Mouse (Mus musculus): ENCODE data around the gene Malsu1. TPM values are rescaled to one million over a fixed set of nuclear protein-coding genes. Genes with fewer than 3 reads are reported as not detected.

Gene Malsu1
- polyA plus RNA-seq, 1 experiment from 2014 or later = 66.8 TPM

DNA sequence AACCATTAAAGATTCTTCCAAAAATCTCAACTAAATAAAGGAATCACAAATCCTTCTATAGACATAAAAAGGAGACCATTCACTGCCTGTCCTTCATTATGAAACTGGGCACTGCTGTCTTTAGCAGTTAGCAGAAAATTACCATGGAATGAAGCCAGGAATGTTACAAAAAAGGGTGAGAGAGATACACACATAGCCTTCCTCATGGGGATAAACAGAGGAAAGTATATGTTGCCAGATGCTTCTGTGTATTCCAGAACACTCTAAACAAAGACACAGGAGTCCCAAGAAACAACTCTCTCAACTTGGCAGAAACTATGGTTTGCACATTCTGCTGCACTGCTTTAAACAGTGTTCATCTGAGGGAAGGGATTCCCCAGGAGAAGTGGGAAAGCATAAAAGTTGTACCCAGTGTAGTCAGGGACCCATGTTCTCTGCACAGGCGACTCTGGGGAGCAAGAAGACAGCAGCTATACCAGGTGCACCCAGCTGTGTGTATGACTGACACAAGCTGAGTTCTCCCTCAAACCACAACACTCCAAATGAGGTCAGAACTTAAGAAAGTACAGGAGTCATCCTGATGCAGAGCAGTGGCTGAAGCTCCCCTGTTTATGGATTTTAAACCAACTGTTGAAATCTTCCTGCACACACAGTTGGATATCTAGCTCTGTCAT lies 46.0 kb downstream of the Malsu1 start:
- no peak for ATAC-seq
- no peak overlapping the region for H3K9ac ChIP-seq (ENCODE audit: low read depth, low read length)
- no peak overlapping the region for H3K27ac ChIP-seq (ENCODE audit: low read depth, low read length)
- no peak overlapping the region for H3K4me3 ChIP-seq (ENCODE audit: low read length)
- no peaks in the 10 kb centered on the region; the same call in 1 of the 2 replicates for H3K4me1 ChIP-seq (ENCODE audit: control insufficient read depth, insufficient read depth, low read depth, low read length)
- WGBS = 76% methylated on average over 1 of the region's 1 CpGs
- H3K27me3 ChIP-seq (replicated peaks; ENCODE audit: control insufficient read depth, insufficient read depth, low read length) = no peaks in the 10 kb centered on the region
- H3K9me3 ChIP-seq (ENCODE audit: control insufficient read depth, low read length) = 0 out of 2 replicates have a peak, but pooled peaks cover 3% of the 10 kb centered on the region
- H3K36me3 ChIP-seq (ENCODE audit: control insufficient read depth, insufficient read depth, low read length) = no peaks in the 10 kb centered on the region
- no peak overlapping the region for H3K4me2 ChIP-seq (ENCODE audit: low read length)

- 91% methylated on average over 3 of the region's 3 CpGs for WGBS
- H3K4me2 ChIP-seq (ENCODE audit: low read length) = no peak overlapping the region
- 0 out of 2 replicates have a peak, but pooled peaks cover 3% of the 10 kb centered on the region for H3K9me3 ChIP-seq (ENCODE audit: control insufficient read depth, low read length)
- H3K9ac ChIP-seq (ENCODE audit: low read depth, low read length) = no peak overlapping the region
- H3K27ac ChIP-seq (ENCODE audit: low read depth, low read length) = no peak overlapping the region
- H3K36me3 ChIP-seq (ENCODE audit: control insufficient read depth, insufficient read depth, low read length) = no peaks in the 10 kb centered on the region
- no peaks in the 10 kb centered on the region for H3K27me3 ChIP-seq (replicated peaks; ENCODE audit: control insufficient read depth, insufficient read depth, low read length)
- no peak overlapping the region for H3K4me3 ChIP-seq (ENCODE audit: low read length)
- no peak for ATAC-seq
- no peaks in the 10 kb centered on the region; the same call in 1 of the 2 replicates for H3K4me1 ChIP-seq (ENCODE audit: control insufficient read depth, insufficient read depth, low read depth, low read length)
These were observed 46.8 kb downstream of the Malsu1 start for GRCm38 (mm10) chr6:49120370-49120769.

DNA sequence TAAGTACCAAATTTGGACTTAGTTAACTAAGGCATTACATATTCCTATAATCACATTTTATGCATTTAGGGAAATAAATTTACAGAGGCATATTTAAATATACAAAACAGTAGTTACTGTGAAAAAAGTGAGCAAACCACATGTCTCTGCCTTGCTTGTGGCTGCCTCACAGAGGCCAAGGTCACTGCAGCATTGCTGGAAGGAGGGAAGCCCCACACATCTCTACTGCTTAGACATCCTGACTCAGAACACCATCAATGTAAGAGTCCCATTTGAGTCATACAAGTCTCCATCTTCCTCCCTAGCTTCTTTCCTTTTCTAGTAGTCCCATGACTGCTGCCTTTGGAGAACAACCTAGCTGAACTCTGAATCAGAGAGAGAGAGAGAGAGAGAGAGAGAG lies 56.7 kb downstream of the Malsu1 start:
- ATAC-seq = no peak

DNA sequence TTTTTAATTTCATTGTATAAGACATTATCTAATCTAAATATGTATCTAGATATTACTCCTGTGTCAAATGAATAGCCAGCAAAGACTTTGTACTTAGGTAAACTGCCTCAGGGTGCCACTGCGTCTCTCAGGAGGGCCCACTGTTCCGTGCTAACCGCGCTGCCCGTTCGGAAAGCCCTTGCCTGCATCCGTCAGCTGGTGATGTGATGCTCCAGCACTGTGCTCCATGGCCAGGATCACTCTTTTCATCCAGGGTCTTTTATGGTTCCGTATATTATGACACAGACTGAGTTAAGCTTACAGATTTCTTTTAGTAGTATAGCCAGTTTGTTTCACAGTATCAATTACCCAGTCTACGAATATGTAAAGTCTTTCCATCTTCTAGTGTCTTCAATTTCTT lies 58.3 kb downstream of the Malsu1 start:
- Histone ChIP-seq H3K36me3 (ENCODE audit: control insufficient read depth, insufficient read depth, low read length) (no peaks in the 10 kb centered on the region), H3K27me3 (replicated peaks; ENCODE audit: control insufficient read depth, insufficient read depth, low read length) (no peaks in the 10 kb centered on the region), H3K4me3 (ENCODE audit: low read length) (no peak overlapping the region), H3K9me3 (ENCODE audit: control insufficient read depth, low read length) (no peaks in the 10 kb centered on the region), H3K4me1 (ENCODE audit: control insufficient read depth, insufficient read depth, low read depth, low read length) (no peaks in the 10 kb centered on the region), H3K9ac (ENCODE audit: low read depth, low read length) (no peak overlapping the region), H3K4me2 (ENCODE audit: low read length) (no peak overlapping the region), H3K27ac (ENCODE audit: low read depth, low read length) (no peak overlapping the region)
- WGBS = 74% methylated on average over 9 of the region's 9 CpGs
- ATAC-seq = no peak

More for the DNA sequence above, 56.7 kb downstream of the Malsu1 start:
- Histone ChIP-seq H3K36me3 (ENCODE audit: control insufficient read depth, insufficient read depth, low read length) (no peaks in the 10 kb centered on the region), H3K9ac (ENCODE audit: low read depth, low read length) (no peak overlapping the region), H3K9me3 (ENCODE audit: control insufficient read depth, low read length) (no peaks in the 10 kb centered on the region), H3K27me3 (replicated peaks; ENCODE audit: control insufficient read depth, insufficient read depth, low read length) (no peaks in the 10 kb centered on the region), H3K27ac (ENCODE audit: low read depth, low read length) (no peak overlapping the region), H3K4me1 (ENCODE audit: control insufficient read depth, insufficient read depth, low read depth, low read length) (no peaks in the 10 kb centered on the region), H3K4me2 (ENCODE audit: low read length) (no peak overlapping the region), H3K4me3 (ENCODE audit: low read length) (no peak overlapping the region)

DNA sequence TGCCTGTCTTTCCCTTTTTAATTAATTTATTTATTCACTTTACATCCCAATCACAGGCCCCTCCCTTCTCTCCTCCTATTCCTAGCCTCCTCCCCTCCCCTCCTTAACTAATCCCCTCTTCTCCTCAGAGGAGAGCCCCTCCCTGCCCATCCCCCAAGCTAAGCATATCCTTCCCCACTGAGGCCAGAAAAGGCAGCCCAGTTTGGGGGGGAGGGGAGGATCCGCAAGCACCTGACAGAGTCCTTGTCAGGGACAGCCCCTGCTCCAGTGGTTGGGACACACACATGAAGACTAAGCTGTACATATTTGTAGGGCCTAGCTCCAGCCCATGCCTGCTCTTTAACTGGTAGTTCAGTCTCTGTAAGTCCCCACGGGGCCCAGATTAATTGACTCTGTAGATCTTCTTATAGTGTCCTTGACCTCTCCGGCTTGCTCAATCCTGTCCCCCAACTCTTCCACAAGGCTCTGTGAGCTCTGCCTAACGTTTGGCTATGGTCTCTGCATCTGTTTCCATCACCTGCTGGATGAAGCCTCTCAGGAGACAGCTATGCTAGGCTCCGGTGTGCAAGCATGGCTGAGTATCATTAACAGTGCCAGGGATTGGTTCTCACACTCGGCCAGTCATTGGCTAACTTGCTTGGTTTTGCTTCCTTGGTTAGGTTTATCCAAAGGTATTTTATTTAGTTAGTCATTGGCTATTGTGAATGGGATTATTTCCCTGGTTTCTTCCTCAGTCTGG lies 58.9 kb downstream of the Malsu1 start:
- Histone ChIP-seq H3K4me3 (ENCODE audit: low read length) (no peak overlapping the region), H3K9me3 (ENCODE audit: control insufficient read depth, low read length) (no peaks in the 10 kb centered on the region), H3K27ac (ENCODE audit: low read depth, low read length) (no peak overlapping the region), H3K36me3 (ENCODE audit: control insufficient read depth, insufficient read depth, low read length) (no peaks in the 10 kb centered on the region), H3K4me1 (ENCODE audit: control insufficient read depth, insufficient read depth, low read depth, low read length) (no peaks in the 10 kb centered on the region), H3K4me2 (ENCODE audit: low read length) (no peak overlapping the region), H3K27me3 (replicated peaks; ENCODE audit: control insufficient read depth, insufficient read depth, low read length) (no peaks in the 10 kb centered on the region), H3K9ac (ENCODE audit: low read depth, low read length) (no peak overlapping the region)
- ATAC-seq = no peak
- 52% methylated on average over 6 of the region's 6 CpGs for WGBS

Other genes with a start within 250 kb of the Malsu1 start
- 28.1 and 30.8 TPM in 2 replicates for gene Tmem176a, start 232.9 kb upstream of the Malsu1 start, polyA plus RNA-seq (2015; fragmentation: Nextera tagmentation; extraction: Ambion mirVana)
- gene Tmem176b, start 232.3 kb upstream of the Malsu1 start, polyA plus RNA-seq (2015; fragmentation: Nextera tagmentation; extraction: Ambion mirVana) = 140 and 143 TPM in 2 replicates
- not detected in 2 replicates for gene Aoc1, start 200.9 kb upstream of the Malsu1 start, polyA plus RNA-seq (2015; fragmentation: Nextera tagmentation; extraction: Ambion mirVana)
- not detected in 2 replicates for gene 1600015I10Rik, start 143.9 kb upstream of the Malsu1 start, polyA plus RNA-seq (2015; fragmentation: Nextera tagmentation; extraction: Ambion mirVana)
- not detected in 2 replicates for gene Doxl2, start 98.8 kb upstream of the Malsu1 start, polyA plus RNA-seq (2015; fragmentation: Nextera tagmentation; extraction: Ambion mirVana)
- not detected in 2 replicates for gene Svs1, start 86.9 kb upstream of the Malsu1 start, polyA plus RNA-seq (2015; fragmentation: Nextera tagmentation; extraction: Ambion mirVana)
- 0.23 and 0.51 TPM in 2 replicates for gene Gpnmb, start 37.2 kb upstream of the Malsu1 start, polyA plus RNA-seq (2015; fragmentation: Nextera tagmentation; extraction: Ambion mirVana)
- gene Igf2bp3, start 141.2 kb downstream of the Malsu1 start, polyA plus RNA-seq (2015; fragmentation: Nextera tagmentation; extraction: Ambion mirVana) = 15.5 and 19.2 TPM in 2 replicates
- 97.0 and 97.9 TPM in 2 replicates for gene Tra2a, start 190.2 kb downstream of the Malsu1 start, polyA plus RNA-seq (2015; fragmentation: Nextera tagmentation; extraction: Ambion mirVana)
- 9.4 and 10.7 TPM in 2 replicates for gene Ccdc126, start 245.5 kb downstream of the Malsu1 start, polyA plus RNA-seq (2015; fragmentation: Nextera tagmentation; extraction: Ambion mirVana)

All from hindbrain, embryonic 16.5 days (tissue).